Mouse (Mus musculus) MN1 (cell line): ENCODE data around the gene Stil.
A peak's percentile ranks its signal among the peaks of the same experiment; 100 is the strongest.
"Not testable (repeated sequence)": the region's sequence is repeated elsewhere in the genome, so short reads cannot be mapped to it uniquely, and the experiment has no call there.

Source experiments
- DNase-seq: peaks from one replicate; pipeline ENCODE4 v3.0.0-alpha.2; 2016; ENCODE audit warnings: low spot score

Gene Stil

GRCm38 (mm10) chr4:114999773-115000428, at the start of gene Stil:
Stil (plus strand) TSS chr4:115000159.
- peak; percentile 94 for DNase-seq

GRCm38 (mm10) chr4:114953172-114953571, 46.8 kb upstream of the Stil start:
- DNase-seq = no peak

- no peak for DNase-seq
Measured at GRCm38 (mm10) chr4:114957403-114957802, 42.6 kb upstream of the Stil start.

GRCm38 (mm10) chr4:114958231-114958630, 41.7 kb upstream of the Stil start:
- DNase-seq = no peak

GRCm38 (mm10) chr4:114958786-114959185, 41.2 kb upstream of the Stil start:
- no peak for DNase-seq

- DNase-seq = no peak
Measured at GRCm38 (mm10) chr4:114959533-114959932, 40.4 kb upstream of the Stil start.

- not testable (repeated sequence) for DNase-seq
Measured at GRCm38 (mm10) chr4:114960881-114961280, 39.1 kb upstream of the Stil start.

GRCm38 (mm10) chr4:114970736-114971135, 29.2 kb upstream of the Stil start:
- no peak for DNase-seq

- DNase-seq = no peak
Measured at GRCm38 (mm10) chr4:114973229-114973740, 26.7 kb upstream of the Stil start.

GRCm38 (mm10) chr4:114982619-114983018, 17.3 kb upstream of the Stil start:
- no peak for DNase-seq

GRCm38 (mm10) chr4:114983020-114983419, 16.9 kb upstream of the Stil start:
- no peak for DNase-seq

- DNase-seq = no peak
Measured at GRCm38 (mm10) chr4:114986211-114986590, 13.8 kb upstream of the Stil start.

- peak; percentile 74 for DNase-seq
Measured at GRCm38 (mm10) chr4:114986591-114987432, 13.1 kb upstream of the Stil start, which contains the start of gene Cmpk1. Cmpk1 (minus strand) TSS chr4:114987241.

GRCm38 (mm10) chr4:114994218-114994617, 5.7 kb upstream of the Stil start:
- DNase-seq = no peak

- no peak for DNase-seq
Measured at GRCm38 (mm10) chr4:114997051-114997450, 2.9 kb upstream of the Stil start.

- no peak for DNase-seq
Measured at GRCm38 (mm10) chr4:114999445-114999772, 550 bp upstream of the Stil start.

GRCm38 (mm10) chr4:115000429-115000795, 453 bp downstream of the Stil start:
- DNase-seq = no peak

- DNase-seq = no peak
Measured at GRCm38 (mm10) chr4:115014276-115014675, 14.3 kb downstream of the Stil start.

- no peak for DNase-seq
Measured at GRCm38 (mm10) chr4:115019997-115020396, 20.0 kb downstream of the Stil start.

- DNase-seq = peak; percentile 20
Measured at GRCm38 (mm10) chr4:115035043-115035442, 35.1 kb downstream of the Stil start.

GRCm38 (mm10) chr4:115038242-115038641, 38.3 kb downstream of the Stil start:
- peak; percentile 50 for DNase-seq

- DNase-seq = no peak
Measured at GRCm38 (mm10) chr4:115045621-115046020, 45.7 kb downstream of the Stil start.

GRCm38 (mm10) chr4:115047750-115048149, 47.8 kb downstream of the Stil start:
- peak; percentile 23 for DNase-seq
